Mouse (Mus musculus) C2C12 (cell line): ENCODE results near the gene Selenok. TPM values are rescaled to one million over a fixed set of nuclear protein-coding genes. Genes with fewer than 3 reads are reported as not detected.
A peak's percentile ranks its signal among the peaks of the same experiment; 100 is the strongest.

ENCODE experiments used
- H3K27me3 ChIP-seq: one replicate; pipeline ENCODE4 v1.6.1; 2011; ENCODE audit not compliant: control insufficient read depth, insufficient read depth, insufficient read length
- H3K36me3 ChIP-seq: one replicate; pipeline ENCODE4 v1.6.1; 2011; ENCODE audit not compliant: control insufficient read depth, insufficient read depth
- H3K4me3 ChIP-seq: one replicate; pipeline ENCODE4 v1.5.1; 2011; ENCODE audit warnings: mild to moderate bottlenecking, control low read depth; ENCODE audit not compliant: poor library complexity, insufficient read depth, severe bottlenecking
- H3K79me2 ChIP-seq: one replicate; pipeline ENCODE4 v1.6.1; 2011; ENCODE audit not compliant: control insufficient read depth, insufficient read depth
- H3K79me3 ChIP-seq: one replicate; pipeline ENCODE4 v1.6.1; 2011; ENCODE audit warnings: low read depth, control low read depth
- H3ac ChIP-seq: one replicate; pipeline ENCODE3; 2011; ENCODE audit warnings: low read depth; ENCODE audit not compliant: control insufficient read depth, insufficient read length
- CEBPB ChIP-seq: IDR thresholded peaks from one replicate; pipeline ENCODE4 v1.6.1; 2011; ENCODE audit warnings: low read depth, mild to moderate bottlenecking, control low read depth, moderate library complexity
- CTCF ChIP-seq: IDR thresholded peaks from one replicate; pipeline ENCODE4 v1.5.1; 2011; ENCODE audit not compliant: control insufficient read depth, insufficient read depth, insufficient read length
- FOSL1 ChIP-seq: IDR thresholded peaks from one replicate; pipeline ENCODE4 v1.8.0; 2011; ENCODE audit warnings: mild to moderate bottlenecking, low read length; ENCODE audit not compliant: poor library complexity, insufficient read depth, severe bottlenecking
- MAX ChIP-seq: IDR thresholded peaks from one replicate; pipeline ENCODE4 v1.6.1; 2011; ENCODE audit warnings: mild to moderate bottlenecking, control low read depth
- MYOD1 ChIP-seq: IDR thresholded peaks from one replicate; pipeline ENCODE4 v1.6.1; 2011; ENCODE audit warnings: low read depth; ENCODE audit not compliant: control insufficient read depth, insufficient read length
- MYOG ChIP-seq: IDR thresholded peaks from one replicate; pipeline ENCODE4 v1.6.1; 2011; ENCODE audit not compliant: control insufficient read depth, insufficient read length; ENCODE audit errors: extremely low read depth
- USF1 ChIP-seq: IDR thresholded peaks from one replicate; pipeline ENCODE4 v1.6.1; 2011; ENCODE audit warnings: low read depth, mild to moderate bottlenecking, control low read depth, moderate library complexity
- long read RNA-seq, 2 experiments: library from polyadenylated mRNA; unstranded; transcript quantifications; one replicate each; pipeline ENCODE4 v2.0.0; 2019 to 2020
- polyA plus RNA-seq: library from polyadenylated mRNA; unstranded; fragments of >200 nt; fragmentation: generic; extraction: Trizol; gene quantifications from one replicate; pipeline ENCODE4 v1.2.1, GENCODE M21; 2012; ENCODE audit warnings: missing spikeins

Gene Selenok
- 112 TPM for polyA plus RNA-seq
- long read RNA-seq, experiment 1, transcript Selenok-201 (5 exons, 1,678 nt), result major isoform, 151 of 158 reads
- long read RNA-seq, experiment 1, partial matches to known transcripts, result 6 of 158 reads
- long read RNA-seq, experiment 1, other reads (novel, unspliced or antisense), result 1 of 158 reads
- long read RNA-seq, experiment 2, transcript Selenok-201 (5 exons, 1,678 nt), result major isoform, 15 of 15 reads
- long read RNA-seq, experiment 2, partial matches to known transcripts, result 0 of 15 reads
- long read RNA-seq, experiment 2, other reads (novel, unspliced or antisense), result 0 of 15 reads

GRCm38 (mm10) chr14:29968075-29968821 is at the start of gene Selenok:
TSS of gene Selenok (plus strand) at chr14:29968308.
- TF ChIP-seq MAX (peak; percentile 89), USF1 (peak; percentile 71), MYOG (no peak)
- Histone ChIP-seq H3K79me3 (peaks cover 18% of the 10 kb centered on the region), H3K27me3 (no peaks in the 10 kb centered on the region), H3K79me2 (peaks cover 28% of the 10 kb centered on the region), H3K36me3 (peaks cover 32% of the 10 kb centered on the region), H3K4me3 (peak within 1 kb of the TSS; percentile 91), H3ac (peak within 1 kb of the TSS; percentile 71)

- H3K36me3 ChIP-seq, result no peaks in the 10 kb centered on the region
- H3K27me3 ChIP-seq, result no peaks in the 10 kb centered on the region
- H3ac ChIP-seq, result no peak overlapping the region
- no peaks in the 10 kb centered on the region for H3K79me2 ChIP-seq
- no peak overlapping the region for H3K4me3 ChIP-seq
- no peaks in the 10 kb centered on the region for H3K79me3 ChIP-seq
- no peak for TF ChIP-seq CEBPB
These were observed 39.1 kb upstream of the Selenok start for GRCm38 (mm10) chr14:29928966-29929365.

GRCm38 (mm10) chr14:29935516-29935915 is 32.6 kb upstream of the Selenok start:
- Histone ChIP-seq H3K27me3 (no peaks in the 10 kb centered on the region), H3ac (no peak overlapping the region), H3K79me2 (no peaks in the 10 kb centered on the region), H3K79me3 (no peaks in the 10 kb centered on the region), H3K4me3 (no peak overlapping the region), H3K36me3 (no peaks in the 10 kb centered on the region)
- no peak for TF ChIP-seq MYOG
- no peak for TF ChIP-seq CTCF
- no peak for TF ChIP-seq USF1
- TF ChIP-seq MYOD1, result no peak

- TF ChIP-seq MAX (no peak), FOSL1 (no peak), MYOD1 (no peak), CTCF (no peak), CEBPB (no peak), MYOG (no peak), USF1 (no peak)
- H3K79me3 ChIP-seq, result no peaks in the 10 kb centered on the region
- H3K4me3 ChIP-seq, result no peak overlapping the region
- H3ac ChIP-seq, result no peak overlapping the region
- no peaks in the 10 kb centered on the region for H3K27me3 ChIP-seq
- no peaks in the 10 kb centered on the region for H3K36me3 ChIP-seq
- H3K79me2 ChIP-seq, result no peaks in the 10 kb centered on the region
These were observed 30.6 kb upstream of the Selenok start for GRCm38 (mm10) chr14:29937466-29937865.

- H3K27me3 ChIP-seq, result peaks cover 4% of the 10 kb centered on the region
- H3ac ChIP-seq, result no peak overlapping the region
- no peaks in the 10 kb centered on the region for H3K36me3 ChIP-seq
- H3K79me2 ChIP-seq, result no peaks in the 10 kb centered on the region
- no peaks in the 10 kb centered on the region for H3K79me3 ChIP-seq
- no peak overlapping the region for H3K4me3 ChIP-seq
- TF ChIP-seq MAX (no peak), CTCF (no peak), CEBPB (no peak), USF1 (no peak)
These were observed 28.4 kb upstream of the Selenok start for GRCm38 (mm10) chr14:29939600-29940312.

GRCm38 (mm10) chr14:29940313-29940812 is 27.7 kb upstream of the Selenok start:
- H3K79me3 ChIP-seq, result no peaks in the 10 kb centered on the region
- H3K4me3 ChIP-seq, result no peak overlapping the region
- H3K36me3 ChIP-seq, result no peaks in the 10 kb centered on the region
- H3K27me3 ChIP-seq, result peaks cover 4% of the 10 kb centered on the region
- TF ChIP-seq MYOG (no peak), USF1 (no peak), CTCF (no peak), CEBPB (no peak), FOSL1 (no peak), MAX (no peak), MYOD1 (no peak)
- H3ac ChIP-seq, result no peak overlapping the region
- no peaks in the 10 kb centered on the region for H3K79me2 ChIP-seq
